Mouse (Mus musculus): ENCODE results near the gene Dock6.

Dock6 gene

GRCm38 (mm10) chr9:21846755-21847341, 5.6 kb downstream of the Dock6 start:
- no peak for DNase-seq (ENCODE audit: low spot score in 2 of 2)

- DNase-seq (ENCODE audit: low spot score in 2 of 2), result no peak
These were observed 6.9 kb downstream of the Dock6 start for GRCm38 (mm10) chr9:21845381-21846080.

- DNase-seq (ENCODE audit: low spot score in 2 of 2), result no peak
These were observed 9.3 kb downstream of the Dock6 start for GRCm38 (mm10) chr9:21843086-21843485.

GRCm38 (mm10) chr9:21842391-21842790, 10.0 kb downstream of the Dock6 start:
- no peak for DNase-seq (ENCODE audit: low spot score in 2 of 2)

GRCm38 (mm10) chr9:21841340-21841739, 11.1 kb downstream of the Dock6 start:
- DNase-seq (ENCODE audit: low spot score in 2 of 2), result no peak

GRCm38 (mm10) chr9:21840115-21840787, 12.2 kb downstream of the Dock6 start:
- DNase-seq (ENCODE audit: low spot score in 2 of 2), result peak in 1 of 2 experiments; percentile 57

GRCm38 (mm10) chr9:21837690-21838089, 14.7 kb downstream of the Dock6 start:
- DNase-seq (ENCODE audit: low spot score in 2 of 2), result no peak

- DNase-seq (ENCODE audit: low spot score in 2 of 2), result no peak
These were observed 17.1 kb downstream of the Dock6 start, which contains the start of gene Angptl8 for GRCm38 (mm10) chr9:21835258-21835912. Gene Angptl8, plus strand, starts transcription at chr9:21835510.

- DNase-seq (ENCODE audit: low spot score in 2 of 2), result no peak
These were observed 20.7 kb downstream of the Dock6 start for GRCm38 (mm10) chr9:21831558-21832240.

- DNase-seq (ENCODE audit: low spot score in 2 of 2), result no peak
These were observed 21.5 kb downstream of the Dock6 start for GRCm38 (mm10) chr9:21830936-21831335.

- DNase-seq (ENCODE audit: low spot score in 2 of 2), result no peak
These were observed 22.0 kb downstream of the Dock6 start for GRCm38 (mm10) chr9:21830461-21830850.

GRCm38 (mm10) chr9:21829834-21830460, 22.5 kb downstream of the Dock6 start:
- DNase-seq (ENCODE audit: low spot score in 2 of 2), result no peak

GRCm38 (mm10) chr9:21824366-21824765, 28.1 kb downstream of the Dock6 start:
- no peak for DNase-seq (ENCODE audit: low spot score in 2 of 2)

- no peak for DNase-seq (ENCODE audit: low spot score in 2 of 2)
These were observed 28.5 kb downstream of the Dock6 start for GRCm38 (mm10) chr9:21823957-21824356.

GRCm38 (mm10) chr9:21822686-21823085, 29.7 kb downstream of the Dock6 start:
- no peak for DNase-seq (ENCODE audit: low spot score in 2 of 2)

- DNase-seq (ENCODE audit: low spot score in 2 of 2), result no peak
These were observed 32.3 kb downstream of the Dock6 start for GRCm38 (mm10) chr9:21820183-21820582.

- DNase-seq (ENCODE audit: low spot score in 2 of 2), result no peak
These were observed 33.2 kb downstream of the Dock6 start for GRCm38 (mm10) chr9:21819181-21819729.

GRCm38 (mm10) chr9:21818561-21818960, 33.9 kb downstream of the Dock6 start:
- DNase-seq (ENCODE audit: low spot score in 2 of 2), result no peak

GRCm38 (mm10) chr9:21818125-21818524, 34.3 kb downstream of the Dock6 start:
- DNase-seq (ENCODE audit: low spot score in 2 of 2), result no peak

- DNase-seq (ENCODE audit: low spot score in 2 of 2), result no peak
These were observed 35.6 kb downstream of the Dock6 start for GRCm38 (mm10) chr9:21816716-21817305.

- DNase-seq (ENCODE audit: low spot score in 2 of 2), result no peak
These were observed 41.3 kb downstream of the Dock6 start for GRCm38 (mm10) chr9:21811170-21811569.

Measured in right cerebral cortex, postnatal 10 days (tissue).